Mouse (Mus musculus) heart, embryonic 10.5 days (tissue): ENCODE measurements around the gene Ripor2. TPM values are rescaled to one million over a fixed set of nuclear protein-coding genes. Genes with fewer than 3 reads are reported as not detected.

Experiments used
- DNase-seq: peaks from one replicate; pipeline ENCODE4 v3.0.0-alpha.2; 2017; ENCODE audit warnings: low spot score
- H3K27ac ChIP-seq: fragments of 300-500 bp; sonication (generic); 2 replicates; pipeline ENCODE4 v1.5.1; 2016; ENCODE audit warnings: mild to moderate bottlenecking
- H3K27me3 ChIP-seq: fragments of 300-500 bp; sonication (generic); 2 replicates; pipeline ENCODE4 v1.6.1; 2016; ENCODE audit warnings: mild to moderate bottlenecking; ENCODE audit not compliant: poor library complexity, insufficient read depth, severe bottlenecking
- H3K36me3 ChIP-seq: fragments of 300-500 bp; sonication (generic); 2 replicates; pipeline ENCODE4 v1.6.1; 2016; ENCODE audit warnings: mild to moderate bottlenecking, moderate library complexity
- H3K4me1 ChIP-seq: fragments of 300-500 bp; sonication (generic); 2 replicates; pipeline ENCODE4 v1.6.1; 2016; ENCODE audit warnings: mild to moderate bottlenecking
- H3K4me3 ChIP-seq: fragments of 300-500 bp; sonication (generic); 2 replicates; pipeline ENCODE4 v1.5.1; 2016; ENCODE audit warnings: mild to moderate bottlenecking, moderate library complexity
- H3K9me3 ChIP-seq: fragments of 300-500 bp; sonication (generic); 2 replicates; pipeline ENCODE4 v1.6.1; 2016; ENCODE audit warnings: mild to moderate bottlenecking, moderate library complexity
- WGBS: fragments of 180-500 bp; shearing (Covaris S2); methylation state at CpG from one replicate; pipeline ENCODE4 v1.1.7; 2016; 5-methylcytosine and 5-hydroxymethylcytosine counted together
- polyA plus RNA-seq: library from polyadenylated mRNA; unstranded; fragments of >200 nt; fragmentation: Nextera tagmentation; extraction: Ambion mirVana; gene quantifications from 2 replicates; pipeline ENCODE4 v1.2.1, GENCODE M21; 2016

Gene Ripor2
- polyA plus RNA-seq, 1 experiment from 2014 or later = 5.2 TPM

DNA sequence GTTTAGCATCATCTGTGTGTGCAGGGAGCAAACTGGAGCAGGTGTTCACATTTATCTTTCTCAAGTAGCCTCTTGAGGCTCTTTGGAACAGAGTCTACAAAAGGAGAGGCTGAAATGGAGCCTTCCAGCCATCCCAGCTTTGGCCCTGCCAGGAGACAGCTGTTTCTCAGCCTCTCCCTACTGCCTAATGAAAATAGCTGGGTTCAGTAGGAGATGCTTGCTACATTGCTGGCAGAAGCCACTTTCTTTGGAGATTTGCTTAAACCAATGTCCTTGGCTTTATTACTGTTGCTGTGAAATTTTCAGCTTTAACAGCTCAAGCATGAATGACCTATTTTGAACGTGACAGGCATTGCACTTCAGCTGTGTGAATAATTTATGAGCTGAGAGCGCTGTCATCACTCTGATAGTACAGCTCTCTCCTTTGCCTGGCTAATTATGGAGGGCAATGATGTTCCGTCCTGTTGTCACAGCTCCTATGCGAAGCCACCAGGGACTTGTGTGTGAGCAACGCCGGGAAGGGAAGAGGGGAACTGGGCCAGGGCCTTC is 47.2 kb downstream of the Ripor2 start:
- no peak for DNase-seq
- Histone ChIP-seq H3K36me3 (no peaks in the 10 kb centered on the region), H3K4me1 (peaks cover 34% of the 10 kb centered on the region), H3K27ac (peak overlapping the region; percentile 47; the same call in 1 of the 2 replicates), H3K27me3 (no peaks in the 10 kb centered on the region), H3K4me3 (no peak overlapping the region), H3K9me3 (no peaks in the 10 kb centered on the region)
- whole genome bisulfite sequencing = 38% methylated on average over 6 of the region's 6 CpGs

- Histone ChIP-seq H3K27me3 (peaks cover 5% of the 10 kb centered on the region; the same call in 1 of the 2 replicates), H3K4me3 (no peak overlapping the region), H3K9me3 (no peaks in the 10 kb centered on the region), H3K4me1 (peaks cover 34% of the 10 kb centered on the region), H3K36me3 (no peaks in the 10 kb centered on the region), H3K27ac (0 out of 2 replicates have a peak overlapping the region, but pooled peaks have one; percentile 23)
- 8% methylated on average over 4 of the region's 4 CpGs for WGBS
- DNase-seq = no peak
Measured at GRCm38 (mm10) chr13:24630364-24630763, 48.4 kb downstream of the Ripor2 start.

- no peak for DNase-seq
- H3K27me3 ChIP-seq = peaks cover 32% of the 10 kb centered on the region
- H3K4me1 ChIP-seq = peaks cover 46% of the 10 kb centered on the region
- WGBS = 48% methylated on average over 4 of the region's 4 CpGs
- no peaks in the 10 kb centered on the region for H3K9me3 ChIP-seq
- H3K36me3 ChIP-seq = no peaks in the 10 kb centered on the region
- no peak overlapping the region for H3K4me3 ChIP-seq
- H3K27ac ChIP-seq = no peak overlapping the region
Measured at GRCm38 (mm10) chr13:24632988-24633577, 51.1 kb downstream of the Ripor2 start.

DNA sequence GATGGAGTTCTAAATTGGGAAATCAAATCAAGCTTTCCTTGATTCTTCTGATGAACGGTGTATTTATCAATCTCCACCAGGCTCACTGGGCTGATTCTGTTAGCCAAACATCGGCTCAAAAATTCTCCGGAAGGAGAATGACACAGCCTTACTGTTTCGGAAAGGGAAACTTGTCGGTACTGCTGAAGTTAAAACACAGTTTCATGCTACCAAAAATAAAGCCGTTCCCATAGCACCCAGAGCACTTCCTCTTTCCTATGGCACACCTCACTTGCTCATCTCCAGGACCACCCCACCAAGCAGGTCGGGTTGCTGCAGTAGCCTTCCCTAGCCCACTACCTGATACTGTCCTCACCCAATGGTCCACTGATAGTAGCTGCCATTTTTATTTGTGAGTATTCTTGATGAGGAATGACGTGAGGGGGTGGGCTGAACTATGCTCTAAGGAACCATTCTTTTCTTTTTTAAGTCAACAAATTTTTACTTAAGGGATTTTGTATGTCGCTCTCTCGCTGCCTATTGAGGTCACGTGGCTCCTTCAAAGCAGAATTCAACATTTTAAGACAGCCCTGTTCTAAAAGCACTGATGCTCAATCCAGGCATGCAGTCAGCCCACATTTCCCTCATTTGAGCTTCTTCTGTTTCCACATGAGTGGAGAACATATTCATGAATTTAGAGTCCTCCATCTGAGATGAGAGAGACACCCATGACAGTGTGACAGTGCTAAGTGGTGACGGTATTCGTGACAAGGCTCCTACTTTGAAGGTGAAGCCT is 52.5 kb downstream of the Ripor2 start:
- H3K9me3 ChIP-seq = no peaks in the 10 kb centered on the region
- peaks cover 48% of the 10 kb centered on the region for H3K4me1 ChIP-seq
- WGBS = 84% methylated on average over 13 of the region's 13 CpGs
- H3K36me3 ChIP-seq = no peaks in the 10 kb centered on the region
- H3K27ac ChIP-seq = no peak overlapping the region
- peaks cover 33% of the 10 kb centered on the region for H3K27me3 ChIP-seq
- no peak for DNase-seq
- H3K4me3 ChIP-seq = no peak overlapping the region

GRCm38 (mm10) chr13:24638371-24639214 is 56.6 kb downstream of the Ripor2 start:
- Histone ChIP-seq H3K4me1 (peaks cover 43% of the 10 kb centered on the region), H3K9me3 (no peaks in the 10 kb centered on the region), H3K36me3 (no peaks in the 10 kb centered on the region), H3K27me3 (peaks cover 33% of the 10 kb centered on the region), H3K27ac (peak overlapping the region; percentile 83), H3K4me3 (peak overlapping the region; percentile 73)
- no peak for DNase-seq
- under 1% methylated on average over 61 of the region's 66 CpGs for WGBS

- Histone ChIP-seq H3K36me3 (no peaks in the 10 kb centered on the region), H3K4me3 (peak overlapping the region; percentile 73), H3K9me3 (no peaks in the 10 kb centered on the region), H3K27ac (peak overlapping the region; percentile 83), H3K27me3 (peaks cover 33% of the 10 kb centered on the region), H3K4me1 (peaks cover 50% of the 10 kb centered on the region)
- no peak for DNase-seq
- 13% methylated on average over 22 of the region's 22 CpGs for WGBS
Measured at GRCm38 (mm10) chr13:24639215-24640165, 57.5 kb downstream of the Ripor2 start.

- no peaks in the 10 kb centered on the region for H3K9me3 ChIP-seq
- no peak for DNase-seq
- H3K4me3 ChIP-seq = peak overlapping the region; percentile 73; the same call in 1 of the 2 replicates
- H3K4me1 ChIP-seq = peaks cover 50% of the 10 kb centered on the region
- peaks cover 30% of the 10 kb centered on the region for H3K27me3 ChIP-seq
- no peak overlapping the region for H3K27ac ChIP-seq
- 51% methylated on average over 4 of the region's 4 CpGs for WGBS
- no peaks in the 10 kb centered on the region for H3K36me3 ChIP-seq
Measured at GRCm38 (mm10) chr13:24640166-24640560, 58.2 kb downstream of the Ripor2 start.

- no peak overlapping the region for H3K27ac ChIP-seq
- no peak overlapping the region for H3K4me3 ChIP-seq
- H3K9me3 ChIP-seq = no peaks in the 10 kb centered on the region
- whole genome bisulfite sequencing = 71% methylated on average over 3 of the region's 3 CpGs
- no peaks in the 10 kb centered on the region for H3K36me3 ChIP-seq
- peaks cover 49% of the 10 kb centered on the region for H3K4me1 ChIP-seq
- H3K27me3 ChIP-seq = peaks cover 23% of the 10 kb centered on the region
- DNase-seq = no peak
Measured at GRCm38 (mm10) chr13:24640836-24641385, 58.9 kb downstream of the Ripor2 start.

DNA sequence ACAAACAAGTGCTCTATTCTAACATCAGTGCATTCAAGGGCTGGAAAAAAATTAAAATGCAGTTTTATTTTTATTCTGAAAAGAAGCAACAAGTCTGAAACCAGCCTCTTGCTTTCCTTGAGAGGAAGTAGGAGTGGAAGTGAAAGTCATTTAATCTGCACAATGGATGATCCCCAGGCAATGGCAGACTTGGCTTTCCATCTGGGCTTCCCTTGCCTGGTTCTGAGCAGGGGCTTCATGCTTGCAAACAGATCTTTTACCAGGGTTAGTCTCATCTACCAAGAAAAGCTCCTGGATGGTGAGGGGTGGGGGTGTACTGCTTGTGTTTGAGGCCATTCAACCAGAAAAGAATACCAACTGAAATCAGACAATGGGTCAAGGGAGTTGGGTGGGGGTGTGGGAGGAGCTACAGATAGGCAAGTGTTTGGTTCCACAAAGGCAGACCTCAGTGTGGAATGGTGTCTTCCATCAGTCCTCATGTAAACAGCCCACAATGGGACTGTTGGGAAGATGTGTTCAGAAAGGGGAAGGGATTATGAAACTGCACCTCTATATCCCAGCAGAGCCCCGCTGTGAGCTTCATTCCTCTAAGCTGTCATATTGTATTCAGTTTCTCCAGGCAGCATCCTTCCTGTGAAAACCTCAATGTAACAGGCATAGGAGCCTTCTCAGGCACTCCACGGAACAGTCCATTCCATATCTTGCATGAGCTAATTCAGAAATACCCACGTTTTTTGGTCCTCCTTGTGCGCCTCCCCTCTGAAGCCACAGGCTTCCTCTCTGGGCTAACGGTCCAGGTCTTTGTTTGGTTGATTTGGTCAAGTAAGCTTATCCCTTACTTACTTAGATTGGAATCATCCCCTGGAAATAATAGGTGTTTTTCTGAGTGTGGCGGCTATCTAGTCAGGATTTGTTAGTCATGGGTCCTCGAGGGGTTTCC is 59.8 kb downstream of the Ripor2 start:
- Histone ChIP-seq H3K27ac (no peak overlapping the region), H3K4me1 (peaks cover 44% of the 10 kb centered on the region)
- WGBS = 61% methylated on average over 7 of the region's 7 CpGs

DNA sequence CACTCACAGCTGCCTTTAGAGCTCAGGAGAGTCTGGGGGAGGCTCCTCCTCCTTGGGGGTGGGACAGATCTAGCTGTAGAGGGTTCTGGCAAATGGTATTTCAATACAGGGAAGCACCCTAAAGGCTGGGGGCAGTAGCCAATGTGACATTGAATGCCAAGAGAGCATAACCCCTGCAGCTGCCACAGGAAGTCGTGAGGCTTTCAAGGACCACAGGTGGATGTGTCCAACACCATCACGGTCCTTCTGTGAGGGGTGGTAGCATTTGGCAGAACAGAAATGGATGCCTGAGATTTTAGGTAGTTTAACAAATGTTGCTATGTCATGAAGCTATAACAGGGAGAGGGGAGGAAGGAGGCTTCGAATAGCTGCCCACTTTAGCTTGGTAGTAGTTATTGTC is 63.2 kb downstream of the Ripor2 start:
- Histone ChIP-seq H3K36me3 (no peaks in the 10 kb centered on the region), H3K4me3 (no peak overlapping the region), H3K4me1 (peaks cover 17% of the 10 kb centered on the region), H3K27me3 (no peaks in the 10 kb centered on the region), H3K9me3 (no peaks in the 10 kb centered on the region), H3K27ac (no peak overlapping the region)
- WGBS = 77% methylated on average over 3 of the region's 3 CpGs
- no peak for DNase-seq

More for the DNA sequence above, 59.8 kb downstream of the Ripor2 start:
- Histone ChIP-seq H3K36me3 (no peaks in the 10 kb centered on the region), H3K4me3 (no peak overlapping the region), H3K9me3 (no peaks in the 10 kb centered on the region), H3K27me3 (peaks cover 14% of the 10 kb centered on the region)
- no peak for DNase-seq

DNA sequence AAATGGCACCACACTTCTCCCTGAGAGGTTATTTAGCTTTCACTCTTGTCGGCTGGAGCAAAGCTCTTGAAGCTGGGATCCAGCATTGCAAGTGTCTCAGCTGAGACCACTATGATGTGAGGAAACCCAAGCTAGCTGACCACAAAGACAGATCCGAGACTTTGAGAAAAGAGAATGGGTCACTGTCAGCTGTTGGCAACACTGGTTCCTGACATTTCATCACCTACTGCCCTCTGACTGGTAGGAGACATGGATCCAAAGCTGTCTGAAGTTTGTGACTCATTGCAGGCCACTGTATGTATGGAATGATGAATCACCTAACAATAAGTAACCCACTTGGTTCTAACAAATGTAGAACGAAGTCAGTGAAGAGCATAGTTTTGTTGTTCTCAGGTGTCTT is 64.3 kb downstream of the Ripor2 start:
- no peaks in the 10 kb centered on the region for H3K27me3 ChIP-seq
- DNase-seq = no peak
- 67% methylated on average over 3 of the region's 3 CpGs for WGBS
- no peaks in the 10 kb centered on the region for H3K9me3 ChIP-seq
- no peak overlapping the region for H3K4me3 ChIP-seq
- peaks cover 17% of the 10 kb centered on the region for H3K4me1 ChIP-seq
- no peak overlapping the region for H3K27ac ChIP-seq
- no peaks in the 10 kb centered on the region for H3K36me3 ChIP-seq
